Mouse (Mus musculus) layer of hippocampus, postnatal 36 days (tissue): ENCODE measurements at regions not wholly inside any gene's neighbourhood (a gene's known extent, or its start where the extent isn't known, plus 50 kb on each side); places are given as distances from the start of the nearest gene placed in this dataset.

Experiments
- DNase-seq, 2 experiments: peaks; one replicate each; pipeline ENCODE4 v3.0.0; 2022

- peak; percentile 78 to 79 for DNase-seq
These were observed 514.0 kb upstream of the Epha7 start for GRCm38 (mm10) chr4:28298911-28299353.

GRCm38 (mm10) chr4:28300018-28300440 lies 512.9 kb upstream of the Epha7 start:
- DNase-seq: no peak

- peak; percentile 49 to 61 for DNase-seq
These were observed 511.2 kb upstream of the Epha7 start for GRCm38 (mm10) chr4:28301686-28302085.

- no peak for DNase-seq
These were observed 481.9 kb upstream of the Epha7 start for GRCm38 (mm10) chr4:28331036-28331435.

GRCm38 (mm10) chr4:28364566-28364965 lies 448.4 kb upstream of the Epha7 start:
- DNase-seq: no peak

- no peak for DNase-seq
These were observed 435.8 kb upstream of the Epha7 start for GRCm38 (mm10) chr4:28377087-28377486.

- no peak for DNase-seq
These were observed 434.3 kb upstream of the Epha7 start for GRCm38 (mm10) chr4:28378661-28379060.

GRCm38 (mm10) chr4:28424341-28424740 lies 388.6 kb upstream of the Epha7 start:
- no peak for DNase-seq

- DNase-seq: no peak
These were observed 372.8 kb upstream of the Epha7 start for GRCm38 (mm10) chr4:28440161-28440560.

GRCm38 (mm10) chr4:28453111-28453510 lies 359.8 kb upstream of the Epha7 start:
- no peak for DNase-seq

GRCm38 (mm10) chr4:28456312-28456711 lies 356.6 kb upstream of the Epha7 start:
- DNase-seq: peak; percentile 5 to 10
